Mouse (Mus musculus) neural tube, embryonic 15.5 days (tissue): ENCODE data around the gene Gm10436. TPM values are rescaled to one million over a fixed set of nuclear protein-coding genes. Genes with fewer than 3 reads are reported as not detected.
"Not testable (repeated sequence)": the region's sequence is repeated elsewhere in the genome, so short reads cannot be mapped to it uniquely, and the experiment has no call there.

ENCODE experiments used
- ATAC-seq: fragments of 200-750 bp; cut with Nextera tagmentation; 2 replicates; pipeline ENCODE4 v1.8.0; 2017; ENCODE audit warnings: mild to moderate bottlenecking, moderate TSS enrichment, moderate library complexity; ENCODE audit not compliant: low FRiP score
- H3K27ac ChIP-seq: fragments of 300-500 bp; sonication (generic); replicated peaks from 2 replicates; pipeline ENCODE4 v1.5.1; 2015; ENCODE audit warnings: mild to moderate bottlenecking, inconsistent platforms
- H3K27me3 ChIP-seq: fragments of 300-500 bp; sonication (generic); replicated peaks from 2 replicates; pipeline ENCODE4 v1.6.1; 2015; ENCODE audit warnings: inconsistent platforms
- H3K36me3 ChIP-seq: fragments of 300-500 bp; sonication (generic); 2 replicates; pipeline ENCODE4 v1.6.1; 2015; ENCODE audit warnings: inconsistent platforms
- H3K4me1 ChIP-seq: fragments of 300-500 bp; sonication (generic); 2 replicates; pipeline ENCODE4 v1.6.1; 2015; ENCODE audit warnings: inconsistent platforms
- H3K4me2 ChIP-seq: fragments of 300-500 bp; sonication (generic); 2 replicates; pipeline ENCODE4 v1.6.1; 2015; ENCODE audit warnings: inconsistent platforms, mild to moderate bottlenecking, moderate library complexity
- H3K4me3 ChIP-seq: fragments of 300-500 bp; sonication (generic); replicated peaks from 2 replicates; pipeline ENCODE4 v1.5.1; 2015; ENCODE audit warnings: mild to moderate bottlenecking, inconsistent platforms
- H3K9ac ChIP-seq: fragments of 300-500 bp; sonication (generic); replicated peaks from 2 replicates; pipeline ENCODE4 v1.6.1; 2015; ENCODE audit warnings: mild to moderate bottlenecking, inconsistent platforms
- H3K9me3 ChIP-seq: fragments of 300-500 bp; sonication (generic); replicated peaks from 2 replicates; pipeline ENCODE4 v1.6.1; 2016; ENCODE audit warnings: inconsistent platforms
- WGBS: fragments of 180-500 bp; shearing (Covaris S2); methylation state at CpG from one replicate; pipeline ENCODE4 v1.1.7; 2015; ENCODE audit warnings: mixed read lengths; 5-methylcytosine and 5-hydroxymethylcytosine counted together
- polyA plus RNA-seq: library from polyadenylated mRNA; unstranded; fragments of >200 nt; fragmentation: Nextera tagmentation; extraction: Ambion mirVana; gene quantifications from 2 replicates; pipeline ENCODE4 v1.2.1, GENCODE M21; 2015

The Gm10436 gene
- not detected in 2 replicates for polyA plus RNA-seq

- not testable (repeated sequence) for H3K4me3 ChIP-seq, H3K36me3 ChIP-seq, H3K4me2 ChIP-seq, H3K27ac ChIP-seq, H3K9me3 ChIP-seq, H3K9ac ChIP-seq, H3K4me1 ChIP-seq, ATAC-seq, H3K27me3 ChIP-seq
- 81% methylated on average over 1 of the region's 1 CpGs for WGBS
Observed at GRCm38 (mm10) chr12:88182008-88182407, at the start of gene Gm10436. Gene Gm10436, minus strand, starts transcription at chr12:88182108.

DNA sequence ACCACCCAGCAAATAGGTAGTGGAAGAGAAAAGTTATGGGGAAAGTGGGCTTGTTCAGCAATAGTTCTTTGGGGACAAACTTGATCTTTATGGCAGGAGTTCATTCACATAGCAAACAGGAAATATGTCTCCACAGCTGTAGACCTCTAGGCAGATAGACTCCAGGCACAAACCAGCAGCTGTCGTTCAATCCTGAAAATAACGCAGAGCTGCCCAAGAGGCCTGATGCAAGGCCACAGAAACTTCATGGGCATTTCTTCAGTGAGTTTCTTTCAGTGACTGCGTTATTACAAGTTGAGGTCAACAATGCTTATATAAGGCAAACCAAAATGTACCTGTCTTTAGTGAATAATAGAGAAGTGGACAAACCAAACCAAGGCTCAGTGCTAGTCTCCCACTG, 37.5 kb upstream of the Gm10436 start:
- no peak overlapping the region for H3K27ac ChIP-seq
- no peak overlapping the region for H3K9ac ChIP-seq
- H3K4me2 ChIP-seq: no peak overlapping the region
- no peaks in the 10 kb centered on the region for H3K27me3 ChIP-seq
- no peaks in the 10 kb centered on the region for H3K4me1 ChIP-seq
- no peak for ATAC-seq
- H3K4me3 ChIP-seq: no peak overlapping the region
- H3K36me3 ChIP-seq: no peaks in the 10 kb centered on the region
- H3K9me3 ChIP-seq: no peaks in the 10 kb centered on the region; the same call in 1 of the 2 replicates
- 91% methylated on average over 3 of the region's 3 CpGs for WGBS

DNA sequence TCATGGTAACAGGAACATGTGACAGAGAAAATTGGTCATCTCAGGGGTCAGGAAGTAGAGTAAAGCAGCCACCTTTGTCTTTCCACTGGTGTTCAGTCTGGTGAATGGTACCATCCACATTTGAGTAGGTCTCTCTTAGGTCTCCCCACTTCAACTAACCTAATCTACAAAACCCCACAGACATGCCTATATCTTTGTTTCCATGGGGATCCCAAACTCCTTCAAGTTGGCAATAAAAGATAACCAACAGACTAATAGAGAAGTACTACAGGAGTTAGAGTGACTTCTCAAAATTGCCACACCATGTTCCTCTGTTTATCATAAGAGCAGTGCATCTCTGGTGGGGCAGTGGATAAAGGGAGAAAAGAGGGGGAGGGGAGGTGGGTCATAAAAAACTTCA, 36.2 kb upstream of the Gm10436 start:
- H3K4me2 ChIP-seq, H3K36me3 ChIP-seq, H3K4me1 ChIP-seq, H3K27me3 ChIP-seq, ATAC-seq, H3K9me3 ChIP-seq, H3K4me3 ChIP-seq, H3K9ac ChIP-seq, H3K27ac ChIP-seq: not testable (repeated sequence)

- Histone ChIP-seq H3K36me3 (no peaks in the 10 kb centered on the region), H3K9ac (no peak overlapping the region), H3K27me3 (no peaks in the 10 kb centered on the region), H3K4me1 (no peaks in the 10 kb centered on the region), H3K27ac (no peak overlapping the region), H3K9me3 (no peaks in the 10 kb centered on the region; the same call in 1 of the 2 replicates), H3K4me3 (no peak overlapping the region), H3K4me2 (no peak overlapping the region)
- WGBS: 90% methylated on average over 12 of the region's 12 CpGs
- no peak for ATAC-seq
Observed at GRCm38 (mm10) chr12:88214641-88215040, 32.7 kb upstream of the Gm10436 start.

- not testable (repeated sequence) for H3K27me3 ChIP-seq, H3K4me2 ChIP-seq, H3K4me3 ChIP-seq, H3K27ac ChIP-seq, H3K9me3 ChIP-seq, H3K36me3 ChIP-seq, H3K4me1 ChIP-seq, ATAC-seq, H3K9ac ChIP-seq
- 87% methylated on average over 9 of the region's 9 CpGs for WGBS
Observed at GRCm38 (mm10) chr12:88211458-88211857, 29.6 kb upstream of the Gm10436 start.

- H3K9me3 ChIP-seq: no peaks in the 10 kb centered on the region
- H3K27me3 ChIP-seq: no peaks in the 10 kb centered on the region
- WGBS: 89% methylated on average over 2 of the region's 2 CpGs
- H3K27ac ChIP-seq: no peak overlapping the region
- no peak overlapping the region for H3K4me3 ChIP-seq
- H3K4me1 ChIP-seq: no peaks in the 10 kb centered on the region
- H3K9ac ChIP-seq: no peak overlapping the region
- no peaks in the 10 kb centered on the region for H3K36me3 ChIP-seq
- ATAC-seq: no peak
- no peak overlapping the region for H3K4me2 ChIP-seq
Observed at GRCm38 (mm10) chr12:88202856-88203255, 20.9 kb upstream of the Gm10436 start.

Other genes with a start within 250 kb of the Gm10436 start
- not detected in 2 replicates for gene Gm2042, start 228.0 kb downstream of the Gm10436 start, polyA plus RNA-seq
- not detected in 2 replicates for gene Gm2075, start 170.3 kb downstream of the Gm10436 start, polyA plus RNA-seq
- gene Gm6803, start 163.3 kb downstream of the Gm10436 start, polyA plus RNA-seq: not detected in 2 replicates
- gene Gm2056, start 155.1 kb downstream of the Gm10436 start, polyA plus RNA-seq: not detected in 2 replicates
- gene Gm16368, start 98.4 kb downstream of the Gm10436 start, polyA plus RNA-seq: not detected in 2 replicates
- not detected in 2 replicates for gene Gm8332, start 68.0 kb upstream of the Gm10436 start, polyA plus RNA-seq
- gene Gm5662, start 92.4 kb upstream of the Gm10436 start, polyA plus RNA-seq: not detected in 2 replicates
- gene Gm5039, start 141.9 kb upstream of the Gm10436 start, polyA plus RNA-seq: not detected in 2 replicates
- gene Adck1, start 178.4 kb upstream of the Gm10436 start, polyA plus RNA-seq: 36.9 and 41.6 TPM in 2 replicates